Mouse (Mus musculus) limb, embryonic 13.5 days (tissue): Measurements from ENCODE around the gene Flrt1. TPM values are rescaled to one million over a fixed set of nuclear protein-coding genes. Genes with fewer than 3 reads are reported as not detected.
A peak's percentile ranks its signal among the peaks of the same experiment; 100 is the strongest.

Source experiments
- ATAC-seq: fragments of 200-750 bp; cut with Nextera tagmentation; 2 replicates; pipeline ENCODE4 v1.8.0; 2017; ENCODE audit warnings: low read depth, moderate number of reproducible peaks, moderate TSS enrichment; ENCODE audit not compliant: low FRiP score
- H3K27ac ChIP-seq: fragments of 300-500 bp; sonication (generic); 2 replicates; pipeline ENCODE4 v1.5.1; 2015; ENCODE audit warnings: inconsistent platforms, mild to moderate bottlenecking, moderate library complexity
- H3K27me3 ChIP-seq: fragments of 300-500 bp; sonication (generic); 2 replicates; pipeline ENCODE4 v1.6.1; 2015; ENCODE audit warnings: mild to moderate bottlenecking, inconsistent platforms
- H3K36me3 ChIP-seq: fragments of 300-500 bp; sonication (generic); 2 replicates; pipeline ENCODE4 v1.6.1; 2015; ENCODE audit warnings: inconsistent platforms, mild to moderate bottlenecking, moderate library complexity
- H3K4me1 ChIP-seq: fragments of 300-500 bp; sonication (generic); 2 replicates; pipeline ENCODE4 v1.6.1; 2015; ENCODE audit warnings: inconsistent platforms
- H3K4me2 ChIP-seq: fragments of 300-500 bp; sonication (generic); replicated peaks from 2 replicates; pipeline ENCODE4 v1.6.1; 2015; ENCODE audit warnings: inconsistent platforms, mild to moderate bottlenecking, moderate library complexity
- H3K4me3 ChIP-seq: fragments of 300-500 bp; sonication (generic); 2 replicates; pipeline ENCODE4 v1.5.1; 2015; ENCODE audit warnings: moderate library complexity, mild to moderate bottlenecking, inconsistent platforms
- H3K9ac ChIP-seq: fragments of 300-500 bp; sonication (generic); 2 replicates; pipeline ENCODE4 v1.6.1; 2015; ENCODE audit warnings: mild to moderate bottlenecking, inconsistent platforms
- H3K9me3 ChIP-seq: fragments of 300-500 bp; sonication (generic); 2 replicates; pipeline ENCODE4 v1.6.1; 2016; ENCODE audit warnings: inconsistent platforms
- WGBS: fragments of 180-500 bp; shearing (Covaris S2); methylation state at CpG from one replicate; pipeline ENCODE4 v1.1.7; 2015; 5-methylcytosine and 5-hydroxymethylcytosine counted together
- polyA plus RNA-seq: library from polyadenylated mRNA; unstranded; fragments of >200 nt; fragmentation: Nextera tagmentation; extraction: Ambion mirVana; gene quantifications from 2 replicates; pipeline ENCODE4 v1.2.1, GENCODE M21; 2015

The Flrt1 gene
- polyA plus RNA-seq, 1 experiment from 2014 or later: 8.1 TPM

DNA sequence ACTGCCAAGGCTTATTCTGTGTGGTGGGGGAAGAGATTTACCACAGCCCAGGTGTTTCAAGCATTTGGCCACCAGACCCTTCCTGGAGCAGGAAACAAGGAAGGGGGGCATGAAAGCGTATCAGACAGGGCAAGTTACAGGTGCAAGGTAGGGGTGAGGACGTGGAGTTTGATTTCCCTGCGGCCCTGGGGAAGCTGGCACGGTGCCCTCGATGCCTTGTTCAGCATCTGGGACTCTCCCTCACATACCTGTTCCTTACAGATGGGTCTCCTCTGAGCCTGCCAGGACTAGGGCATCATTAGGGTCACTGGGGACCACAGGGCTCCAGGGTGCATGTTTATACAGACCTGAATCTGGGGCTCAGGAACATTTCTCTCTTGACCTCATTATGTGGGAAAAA is 12.8 kb downstream of the Flrt1 start:
- no peak overlapping the region for H3K9ac ChIP-seq
- no peak overlapping the region for H3K27ac ChIP-seq
- H3K4me1 ChIP-seq: peaks cover 46% of the 10 kb centered on the region
- peaks cover 7% of the 10 kb centered on the region; the same call in 1 of the 2 replicates for H3K36me3 ChIP-seq
- H3K9me3 ChIP-seq: no peaks in the 10 kb centered on the region
- no peak overlapping the region for H3K4me3 ChIP-seq
- 53% methylated on average over 5 of the region's 5 CpGs for WGBS
- H3K4me2 ChIP-seq: no peak overlapping the region
- no peak for ATAC-seq
- peaks cover 54% of the 10 kb centered on the region for H3K27me3 ChIP-seq

GRCm38 (mm10) chr19:7091448-7092050 is 14.0 kb downstream of the Flrt1 start:
- ATAC-seq: no peak
- Histone ChIP-seq H3K4me1 (peaks cover 48% of the 10 kb centered on the region), H3K9me3 (no peaks in the 10 kb centered on the region), H3K27ac (no peak overlapping the region), H3K27me3 (peaks cover 48% of the 10 kb centered on the region), H3K36me3 (peaks cover 7% of the 10 kb centered on the region; the same call in 1 of the 2 replicates), H3K4me2 (no peak overlapping the region), H3K9ac (no peak overlapping the region), H3K4me3 (no peak overlapping the region)
- WGBS: 77% methylated on average over 10 of the region's 10 CpGs

- ATAC-seq: no peak
- 24% methylated on average over 10 of the region's 10 CpGs for WGBS
Measured at GRCm38 (mm10) chr19:7090369-7091064, 15.0 kb downstream of the Flrt1 start.

DNA sequence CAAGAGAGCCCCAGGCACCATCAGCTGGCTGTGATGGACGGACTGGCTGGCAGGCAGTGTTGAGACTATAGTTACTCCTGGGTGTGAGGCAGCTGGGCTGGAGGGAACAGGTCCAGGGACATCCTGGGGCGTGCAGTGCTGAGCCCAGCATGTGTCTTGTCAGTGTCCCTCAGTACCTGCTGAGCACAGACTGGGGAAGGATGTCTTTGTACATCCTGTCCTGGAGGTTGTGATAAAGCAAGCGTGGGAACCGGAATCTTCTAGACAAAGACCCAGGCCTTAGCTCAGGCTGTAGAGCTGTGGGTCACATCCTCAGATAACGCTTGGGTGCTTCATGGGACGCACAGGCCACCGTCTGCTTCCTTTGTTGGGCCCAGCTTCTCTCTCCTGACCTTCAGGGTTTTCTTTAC is 15.7 kb downstream of the Flrt1 start:
- Histone ChIP-seq H3K27ac (no peak overlapping the region), H3K4me1 (peaks cover 51% of the 10 kb centered on the region), H3K4me2 (no peak overlapping the region), H3K9ac (0 out of 2 replicates have a peak overlapping the region, but pooled peaks have one; percentile 39), H3K27me3 (peaks cover 46% of the 10 kb centered on the region), H3K9me3 (no peaks in the 10 kb centered on the region), H3K4me3 (no peak overlapping the region), H3K36me3 (no peaks in the 10 kb centered on the region)
- WGBS: 56% methylated on average over 7 of the region's 7 CpGs
- ATAC-seq: no peak

More at GRCm38 (mm10) chr19:7090369-7091064, 15.0 kb downstream of the Flrt1 start:
- H3K9ac ChIP-seq: 0 out of 2 replicates have a peak overlapping the region, but pooled peaks have one; percentile 39
- H3K36me3 ChIP-seq: peaks cover 7% of the 10 kb centered on the region; the same call in 1 of the 2 replicates
- peaks cover 48% of the 10 kb centered on the region for H3K4me1 ChIP-seq
- H3K4me3 ChIP-seq: no peak overlapping the region
- peaks cover 48% of the 10 kb centered on the region for H3K27me3 ChIP-seq
- no peak overlapping the region for H3K4me2 ChIP-seq
- no peaks in the 10 kb centered on the region for H3K9me3 ChIP-seq
- peak overlapping the region; percentile 44; the same call in 1 of the 2 replicates for H3K27ac ChIP-seq

DNA sequence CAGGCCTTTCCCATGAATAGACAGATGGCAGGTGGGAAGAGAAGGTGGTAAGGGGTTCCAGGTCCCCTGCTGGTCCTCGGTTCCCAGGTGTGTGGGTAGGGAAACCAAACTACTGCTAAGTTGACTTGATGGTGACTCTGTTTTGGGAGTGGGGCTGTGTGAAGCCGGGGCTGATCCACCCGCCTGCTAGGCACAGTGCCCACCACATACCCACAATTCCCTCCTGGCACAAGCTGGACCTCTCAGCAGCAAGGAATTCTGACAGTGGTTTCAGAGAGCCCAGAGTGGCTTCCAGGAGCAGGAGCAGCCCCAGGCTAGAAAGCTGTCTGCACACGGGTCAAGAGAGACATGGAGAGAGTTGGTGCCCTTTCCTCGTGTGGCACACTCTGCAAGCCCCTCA is 16.5 kb downstream of the Flrt1 start:
- WGBS: 64% methylated on average over 5 of the region's 5 CpGs
- Histone ChIP-seq H3K9ac (no peak overlapping the region), H3K4me1 (peaks cover 59% of the 10 kb centered on the region), H3K4me3 (no peak overlapping the region), H3K4me2 (no peak overlapping the region), H3K27me3 (peaks cover 50% of the 10 kb centered on the region), H3K9me3 (no peaks in the 10 kb centered on the region), H3K36me3 (no peaks in the 10 kb centered on the region), H3K27ac (no peak overlapping the region)
- ATAC-seq: no peak

DNA sequence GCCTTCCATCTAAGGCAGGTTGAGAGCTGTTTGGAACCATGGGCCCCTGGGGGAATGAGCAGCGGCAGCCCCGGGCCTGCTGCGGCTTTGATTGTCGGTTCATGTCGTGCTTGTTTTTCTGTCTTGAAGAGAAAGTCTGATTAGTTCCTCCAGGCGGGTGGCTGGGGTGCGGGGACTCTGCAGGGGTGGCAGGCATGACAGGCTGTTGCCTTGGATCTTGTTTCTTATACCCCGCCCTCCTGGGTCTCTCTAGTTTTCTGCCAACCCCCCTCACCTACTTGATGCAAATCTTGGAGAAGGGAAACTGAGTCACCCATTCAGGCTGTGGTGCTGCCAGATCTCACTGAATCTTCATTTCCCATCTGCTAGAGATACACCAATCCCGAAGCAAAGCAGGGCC is 17.0 kb downstream of the Flrt1 start:
- no peak for ATAC-seq
- peaks cover 55% of the 10 kb centered on the region for H3K27me3 ChIP-seq
- H3K4me3 ChIP-seq: no peak overlapping the region
- peaks cover 62% of the 10 kb centered on the region for H3K4me1 ChIP-seq
- H3K36me3 ChIP-seq: no peaks in the 10 kb centered on the region
- H3K27ac ChIP-seq: no peak overlapping the region
- H3K9me3 ChIP-seq: no peaks in the 10 kb centered on the region
- H3K9ac ChIP-seq: 0 out of 2 replicates have a peak overlapping the region, but pooled peaks have one; percentile 43
- 19% methylated on average over 9 of the region's 9 CpGs for WGBS
- H3K4me2 ChIP-seq: no peak overlapping the region

DNA sequence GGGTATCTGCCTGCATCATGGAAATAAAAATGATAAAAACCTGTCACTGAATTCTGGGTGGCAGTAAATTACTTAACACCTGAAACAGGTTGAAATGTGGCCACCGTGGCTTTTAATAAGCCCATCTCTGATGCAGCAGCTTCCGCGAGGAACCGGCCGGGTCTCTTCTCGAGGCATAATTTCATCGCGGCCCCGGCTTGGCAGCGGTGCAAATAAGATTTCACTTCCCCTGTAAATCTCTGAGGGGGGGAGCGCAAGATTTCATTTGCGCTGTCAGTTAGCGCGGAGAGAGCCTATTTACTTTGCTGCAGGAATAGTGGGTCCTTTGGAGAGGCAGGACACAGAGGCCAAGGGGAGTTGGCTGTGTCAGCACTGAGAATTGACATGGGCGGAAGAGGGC is 20.8 kb downstream of the Flrt1 start:
- no peak overlapping the region for H3K4me3 ChIP-seq
- H3K4me2 ChIP-seq: no peak overlapping the region
- no peaks in the 10 kb centered on the region for H3K9me3 ChIP-seq
- ATAC-seq: no peak
- H3K4me1 ChIP-seq: peaks cover 44% of the 10 kb centered on the region
- H3K9ac ChIP-seq: no peak overlapping the region
- WGBS: 61% methylated on average over 15 of the region's 15 CpGs
- peaks cover 53% of the 10 kb centered on the region for H3K27me3 ChIP-seq
- H3K36me3 ChIP-seq: no peaks in the 10 kb centered on the region
- no peak overlapping the region for H3K27ac ChIP-seq

DNA sequence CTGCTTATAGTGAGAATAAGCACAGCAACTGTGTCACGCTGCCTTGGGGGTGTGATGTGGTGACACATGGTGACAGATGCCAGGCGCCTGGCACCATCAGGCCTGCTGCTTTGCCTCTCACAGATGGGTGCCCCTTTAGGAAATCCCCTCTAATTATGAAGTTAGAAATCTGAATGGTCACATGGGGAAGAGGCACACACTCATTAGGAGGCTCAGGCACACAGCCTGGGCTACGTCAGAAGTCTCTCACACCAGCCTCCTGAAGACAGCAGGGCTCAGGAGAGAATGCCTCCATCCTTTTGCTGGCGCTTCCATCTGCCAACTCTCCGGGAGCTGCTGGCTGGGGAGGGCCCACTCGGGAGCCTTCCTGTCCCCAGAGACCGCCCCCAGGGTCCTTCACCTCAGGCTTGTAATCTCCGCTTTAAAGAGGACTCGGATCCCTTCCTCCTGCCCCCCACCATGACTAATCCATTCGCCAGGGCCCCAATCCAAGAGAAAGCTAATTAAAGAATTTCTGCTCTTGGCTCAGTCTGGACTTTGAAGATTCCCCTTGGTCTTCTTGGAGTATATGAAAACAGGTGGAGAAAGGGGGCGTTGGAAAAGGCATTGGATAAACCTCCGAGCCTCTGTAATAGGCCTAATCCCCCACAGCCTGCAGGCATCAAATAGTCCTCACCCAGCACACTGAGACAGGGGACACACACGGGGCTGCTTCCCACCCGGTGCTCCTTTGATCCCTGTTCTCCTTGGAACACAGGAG is 22.3 kb downstream of the Flrt1 start:
- WGBS: 32% methylated on average over 14 of the region's 14 CpGs

GRCm38 (mm10) chr19:7081516-7082266 is 23.8 kb downstream of the Flrt1 start:
- no peak overlapping the region for H3K27ac ChIP-seq
- H3K4me3 ChIP-seq: no peak overlapping the region
- no peaks in the 10 kb centered on the region for H3K9me3 ChIP-seq
- peaks cover 40% of the 10 kb centered on the region for H3K4me1 ChIP-seq
- no peak overlapping the region for H3K9ac ChIP-seq
- peaks cover 34% of the 10 kb centered on the region for H3K27me3 ChIP-seq
- no peak overlapping the region for H3K4me2 ChIP-seq
- 46% methylated on average over 7 of the region's 7 CpGs for WGBS
- ATAC-seq: no peak
- no peaks in the 10 kb centered on the region for H3K36me3 ChIP-seq

More for the DNA sequence above, 22.3 kb downstream of the Flrt1 start:
- H3K4me3 ChIP-seq: no peak overlapping the region
- no peak overlapping the region for H3K27ac ChIP-seq
- no peak overlapping the region for H3K9ac ChIP-seq
- H3K27me3 ChIP-seq: peaks cover 45% of the 10 kb centered on the region
- no peaks in the 10 kb centered on the region for H3K36me3 ChIP-seq
- H3K4me1 ChIP-seq: peaks cover 43% of the 10 kb centered on the region
- H3K4me2 ChIP-seq: no peak overlapping the region
- no peaks in the 10 kb centered on the region for H3K9me3 ChIP-seq
- no peak for ATAC-seq

- no peaks in the 10 kb centered on the region for H3K36me3 ChIP-seq
- H3K4me1 ChIP-seq: peaks cover 24% of the 10 kb centered on the region
- no peak for ATAC-seq
- H3K27me3 ChIP-seq: peaks cover 18% of the 10 kb centered on the region
- no peak overlapping the region for H3K4me3 ChIP-seq
- H3K4me2 ChIP-seq: no peak overlapping the region
- WGBS: 84% methylated on average over 7 of the region's 7 CpGs
- no peak overlapping the region for H3K27ac ChIP-seq
- H3K9me3 ChIP-seq: no peaks in the 10 kb centered on the region
- H3K9ac ChIP-seq: no peak overlapping the region
Measured at GRCm38 (mm10) chr19:7078271-7078670, 27.3 kb downstream of the Flrt1 start.

- Histone ChIP-seq H3K27ac (no peak overlapping the region), H3K4me2 (no peak overlapping the region), H3K4me1 (peaks cover 21% of the 10 kb centered on the region), H3K4me3 (no peak overlapping the region), H3K27me3 (peaks cover 17% of the 10 kb centered on the region), H3K9ac (0 out of 2 replicates have a peak overlapping the region, but pooled peaks have one; percentile 4), H3K9me3 (no peaks in the 10 kb centered on the region), H3K36me3 (no peaks in the 10 kb centered on the region)
- ATAC-seq: no peak
- WGBS: 60% methylated on average over 9 of the region's 9 CpGs
Measured at GRCm38 (mm10) chr19:7077666-7078065, 27.9 kb downstream of the Flrt1 start.
